Mouse (Mus musculus) limb, embryonic 13.5 days (tissue): ENCODE measurements around the gene Mdc1. TPM values are rescaled to one million over a fixed set of nuclear protein-coding genes. Genes with fewer than 3 reads are reported as not detected.
"Not testable (repeated sequence)": the region's sequence is repeated elsewhere in the genome, so short reads cannot be mapped to it uniquely, and the experiment has no call there.

Experiments used
- ATAC-seq: fragments of 200-750 bp; cut with Nextera tagmentation; 2 replicates; pipeline ENCODE4 v1.8.0; 2017; ENCODE audit warnings: low read depth, moderate number of reproducible peaks, moderate TSS enrichment; ENCODE audit not compliant: low FRiP score
- H3K27ac ChIP-seq: fragments of 300-500 bp; sonication (generic); 2 replicates; pipeline ENCODE4 v1.5.1; 2015; ENCODE audit warnings: inconsistent platforms, mild to moderate bottlenecking, moderate library complexity
- H3K27me3 ChIP-seq: fragments of 300-500 bp; sonication (generic); 2 replicates; pipeline ENCODE4 v1.6.1; 2015; ENCODE audit warnings: mild to moderate bottlenecking, inconsistent platforms
- H3K36me3 ChIP-seq: fragments of 300-500 bp; sonication (generic); 2 replicates; pipeline ENCODE4 v1.6.1; 2015; ENCODE audit warnings: inconsistent platforms, mild to moderate bottlenecking, moderate library complexity
- H3K4me1 ChIP-seq: fragments of 300-500 bp; sonication (generic); 2 replicates; pipeline ENCODE4 v1.6.1; 2015; ENCODE audit warnings: inconsistent platforms
- H3K4me2 ChIP-seq: fragments of 300-500 bp; sonication (generic); replicated peaks from 2 replicates; pipeline ENCODE4 v1.6.1; 2015; ENCODE audit warnings: inconsistent platforms, mild to moderate bottlenecking, moderate library complexity
- H3K4me3 ChIP-seq: fragments of 300-500 bp; sonication (generic); 2 replicates; pipeline ENCODE4 v1.5.1; 2015; ENCODE audit warnings: moderate library complexity, mild to moderate bottlenecking, inconsistent platforms
- H3K9ac ChIP-seq: fragments of 300-500 bp; sonication (generic); 2 replicates; pipeline ENCODE4 v1.6.1; 2015; ENCODE audit warnings: mild to moderate bottlenecking, inconsistent platforms
- H3K9me3 ChIP-seq: fragments of 300-500 bp; sonication (generic); 2 replicates; pipeline ENCODE4 v1.6.1; 2016; ENCODE audit warnings: inconsistent platforms
- WGBS: fragments of 180-500 bp; shearing (Covaris S2); methylation state at CpG from one replicate; pipeline ENCODE4 v1.1.7; 2015; 5-methylcytosine and 5-hydroxymethylcytosine counted together
- polyA plus RNA-seq: library from polyadenylated mRNA; unstranded; fragments of >200 nt; fragmentation: Nextera tagmentation; extraction: Ambion mirVana; gene quantifications from 2 replicates; pipeline ENCODE4 v1.2.1, GENCODE M21; 2015

The Mdc1 gene
- polyA plus RNA-seq, 1 experiment from 2014 or later: 15.5 TPM

GRCm38 (mm10) chr17:35837487-35837886 is 3.8 kb upstream of the Mdc1 start:
- Histone ChIP-seq H3K4me2 (peak overlapping the region; percentile 80), H3K4me1 (peaks cover 49% of the 10 kb centered on the region), H3K27me3 (no peaks in the 10 kb centered on the region), H3K27ac (peak overlapping the region; percentile 97), H3K4me3 (peak overlapping the region; percentile 76), H3K9ac (peak overlapping the region; percentile 98), H3K36me3 (peaks cover 42% of the 10 kb centered on the region), H3K9me3 (no peaks in the 10 kb centered on the region)
- no peak for ATAC-seq
- 0% methylated on average over 18 of the region's 18 CpGs for WGBS

- peak within 1 kb of the TSS; percentile 76 for H3K4me3 ChIP-seq
- 1% methylated on average over 29 of the region's 29 CpGs for WGBS
- H3K27me3 ChIP-seq: no peaks in the 10 kb centered on the region
- peak; percentile 81 for ATAC-seq
- H3K4me1 ChIP-seq: peaks cover 55% of the 10 kb centered on the region
- H3K4me2 ChIP-seq: peak within 1 kb of the TSS; percentile 80
- peaks cover 37% of the 10 kb centered on the region for H3K36me3 ChIP-seq
- no peaks in the 10 kb centered on the region for H3K9me3 ChIP-seq
- peak within 1 kb of the TSS; percentile 97 for H3K27ac ChIP-seq
- H3K9ac ChIP-seq: peak within 1 kb of the TSS; percentile 98
These were observed 3.2 kb upstream of the Mdc1 start, which contains the start of gene Tubb5 for GRCm38 (mm10) chr17:35838122-35838544. Gene Tubb5 (minus strand): TSS chr17:35838306.

- Histone ChIP-seq H3K4me3 (peak overlapping the region; percentile 76), H3K27ac (peak overlapping the region; percentile 97), H3K36me3 (peaks cover 32% of the 10 kb centered on the region), H3K4me1 (peaks cover 51% of the 10 kb centered on the region), H3K4me2 (peak overlapping the region; percentile 80), H3K9ac (peak overlapping the region; percentile 58), H3K9me3 (no peaks in the 10 kb centered on the region), H3K27me3 (no peaks in the 10 kb centered on the region)
- no peak for ATAC-seq
- WGBS: under 1% methylated on average over 5 of the region's 5 CpGs
These were observed 2.7 kb upstream of the Mdc1 start for GRCm38 (mm10) chr17:35838570-35838969.

GRCm38 (mm10) chr17:35839002-35839401 is 2.3 kb upstream of the Mdc1 start:
- Histone ChIP-seq H3K4me3 (peak overlapping the region; percentile 76), H3K4me1 (peaks cover 47% of the 10 kb centered on the region), H3K4me2 (peak overlapping the region; percentile 80), H3K36me3 (peaks cover 28% of the 10 kb centered on the region), H3K9ac (peak overlapping the region; percentile 58), H3K27ac (peak overlapping the region; percentile 97)
- WGBS: 47% methylated on average over 3 of the region's 3 CpGs
- H3K9me3 ChIP-seq, H3K27me3 ChIP-seq, ATAC-seq: not testable (repeated sequence)

GRCm38 (mm10) chr17:35840561-35840960 is 754 bp upstream of the Mdc1 start:
- Histone ChIP-seq H3K27ac (no peak overlapping the region), H3K9ac (no peak overlapping the region), H3K36me3 (peaks cover 25% of the 10 kb centered on the region), H3K9me3 (no peaks in the 10 kb centered on the region), H3K27me3 (no peaks in the 10 kb centered on the region), H3K4me3 (peak overlapping the region; percentile 58), H3K4me1 (peaks cover 31% of the 10 kb centered on the region), H3K4me2 (peak overlapping the region; percentile 53)
- no peak for ATAC-seq
- WGBS: 54% methylated on average over 14 of the region's 14 CpGs

GRCm38 (mm10) chr17:35842006-35842405 is 691 bp downstream of the Mdc1 start:
- H3K9ac ChIP-seq: peak overlapping the region; percentile 72
- 18% methylated on average over 11 of the region's 11 CpGs for WGBS
- H3K9me3 ChIP-seq: no peaks in the 10 kb centered on the region
- H3K4me2 ChIP-seq: peak overlapping the region; percentile 74
- H3K4me3 ChIP-seq: peak overlapping the region; percentile 58
- H3K27me3 ChIP-seq: no peaks in the 10 kb centered on the region
- H3K36me3 ChIP-seq: peaks cover 27% of the 10 kb centered on the region
- H3K4me1 ChIP-seq: peaks cover 23% of the 10 kb centered on the region
- ATAC-seq: no peak
- peak overlapping the region; percentile 83 for H3K27ac ChIP-seq

- ATAC-seq: no peak
- H3K27ac ChIP-seq: no peak overlapping the region
These were observed 2.2 kb downstream of the Mdc1 start for GRCm38 (mm10) chr17:35843514-35843913.

GRCm38 (mm10) chr17:35848112-35848511 is 6.8 kb downstream of the Mdc1 start:
- H3K36me3 ChIP-seq: peaks cover 85% of the 10 kb centered on the region
- H3K9ac ChIP-seq: peak overlapping the region; percentile 35; the same call in 1 of the 2 replicates

More at GRCm38 (mm10) chr17:35843514-35843913, 2.2 kb downstream of the Mdc1 start:
- no peak overlapping the region for H3K4me3 ChIP-seq
- H3K9me3 ChIP-seq: no peaks in the 10 kb centered on the region
- no peak overlapping the region for H3K9ac ChIP-seq
- H3K4me2 ChIP-seq: no peak overlapping the region
- H3K36me3 ChIP-seq: peaks cover 42% of the 10 kb centered on the region
- 92% methylated on average over 3 of the region's 3 CpGs for WGBS
- H3K27me3 ChIP-seq: no peaks in the 10 kb centered on the region
- H3K4me1 ChIP-seq: peaks cover 23% of the 10 kb centered on the region

GRCm38 (mm10) chr17:35850974-35851373 is 9.7 kb downstream of the Mdc1 start:
- peaks cover 91% of the 10 kb centered on the region for H3K36me3 ChIP-seq
- 92% methylated on average over 3 of the region's 3 CpGs for WGBS
- no peaks in the 10 kb centered on the region for H3K27me3 ChIP-seq
- no peak for ATAC-seq
- no peaks in the 10 kb centered on the region for H3K4me1 ChIP-seq
- H3K27ac ChIP-seq: no peak overlapping the region
- H3K9me3 ChIP-seq: no peaks in the 10 kb centered on the region
- no peak overlapping the region for H3K4me2 ChIP-seq
- no peak overlapping the region for H3K9ac ChIP-seq
- H3K4me3 ChIP-seq: no peak overlapping the region

More at GRCm38 (mm10) chr17:35848112-35848511, 6.8 kb downstream of the Mdc1 start:
- H3K27me3 ChIP-seq: no peaks in the 10 kb centered on the region
- H3K4me2 ChIP-seq: no peak overlapping the region
- H3K27ac ChIP-seq: no peak overlapping the region
- no peak overlapping the region for H3K4me3 ChIP-seq
- no peak; the same call in 1 of the 2 replicates for ATAC-seq
- no peaks in the 10 kb centered on the region for H3K4me1 ChIP-seq
- 64% methylated on average over 1 of the region's 1 CpGs for WGBS
- no peaks in the 10 kb centered on the region for H3K9me3 ChIP-seq

GRCm38 (mm10) chr17:35859371-35859770 is 18.1 kb downstream of the Mdc1 start:
- Histone ChIP-seq H3K4me1 (peaks cover 12% of the 10 kb centered on the region), H3K9ac (no peak overlapping the region), H3K4me2 (no peak overlapping the region), H3K36me3 (peaks cover 33% of the 10 kb centered on the region), H3K4me3 (no peak overlapping the region), H3K27ac (no peak overlapping the region), H3K9me3 (no peaks in the 10 kb centered on the region), H3K27me3 (no peaks in the 10 kb centered on the region)
- no peak for ATAC-seq
- WGBS: 92% methylated on average over 1 of the region's 1 CpGs

GRCm38 (mm10) chr17:35859835-35860234 is 18.5 kb downstream of the Mdc1 start:
- Histone ChIP-seq H3K4me1 (peaks cover 16% of the 10 kb centered on the region), H3K27ac (no peak overlapping the region), H3K36me3 (peaks cover 28% of the 10 kb centered on the region), H3K27me3 (no peaks in the 10 kb centered on the region), H3K9ac (no peak overlapping the region), H3K4me3 (no peak overlapping the region), H3K9me3 (no peaks in the 10 kb centered on the region), H3K4me2 (no peak overlapping the region)
- WGBS: 74% methylated on average over 2 of the region's 2 CpGs
- ATAC-seq: no peak

- Histone ChIP-seq H3K4me1 (peaks cover 20% of the 10 kb centered on the region), H3K27ac (peak overlapping the region; percentile 92), H3K27me3 (no peaks in the 10 kb centered on the region), H3K9ac (peak overlapping the region; percentile 81), H3K4me2 (peak overlapping the region; percentile 73), H3K4me3 (peak overlapping the region; percentile 75), H3K36me3 (peaks cover 23% of the 10 kb centered on the region), H3K9me3 (no peaks in the 10 kb centered on the region)
- ATAC-seq: peak; percentile 10; the same call in 1 of the 2 replicates
- WGBS: 3% methylated on average over 12 of the region's 12 CpGs
These were observed 19.5 kb downstream of the Mdc1 start for GRCm38 (mm10) chr17:35860831-35861197.
